Mouse (Mus musculus) embryonic stem cell, embryonic (primary cell): ENCODE results near the gene Ndst2.

Experiments used
- CTCF ChIA-PET, 4 experiments: fragments of 300-600 bp in 2 of 4; fragments of 350-600 bp in 2 of 4; sonication (Branson Sonifier 250); formaldehyde crosslinking; loops; one replicate each; lab custom pipeline; 2022; ENCODE audit warnings: inconsistent platforms in 2 of 4; lab: Charles Lee
- POLR2A ChIA-PET, 4 experiments: fragments of 300-600 bp in 2 of 4; fragments of 350-600 bp in 2 of 4; sonication (Branson Sonifier 250); formaldehyde crosslinking; loops; one replicate each; lab custom pipeline; 2022; ENCODE audit warnings: antibody characterized with exemption in 4 of 4, inconsistent platforms in 1 of 4; lab: Charles Lee

Ndst2 gene

DNA sequence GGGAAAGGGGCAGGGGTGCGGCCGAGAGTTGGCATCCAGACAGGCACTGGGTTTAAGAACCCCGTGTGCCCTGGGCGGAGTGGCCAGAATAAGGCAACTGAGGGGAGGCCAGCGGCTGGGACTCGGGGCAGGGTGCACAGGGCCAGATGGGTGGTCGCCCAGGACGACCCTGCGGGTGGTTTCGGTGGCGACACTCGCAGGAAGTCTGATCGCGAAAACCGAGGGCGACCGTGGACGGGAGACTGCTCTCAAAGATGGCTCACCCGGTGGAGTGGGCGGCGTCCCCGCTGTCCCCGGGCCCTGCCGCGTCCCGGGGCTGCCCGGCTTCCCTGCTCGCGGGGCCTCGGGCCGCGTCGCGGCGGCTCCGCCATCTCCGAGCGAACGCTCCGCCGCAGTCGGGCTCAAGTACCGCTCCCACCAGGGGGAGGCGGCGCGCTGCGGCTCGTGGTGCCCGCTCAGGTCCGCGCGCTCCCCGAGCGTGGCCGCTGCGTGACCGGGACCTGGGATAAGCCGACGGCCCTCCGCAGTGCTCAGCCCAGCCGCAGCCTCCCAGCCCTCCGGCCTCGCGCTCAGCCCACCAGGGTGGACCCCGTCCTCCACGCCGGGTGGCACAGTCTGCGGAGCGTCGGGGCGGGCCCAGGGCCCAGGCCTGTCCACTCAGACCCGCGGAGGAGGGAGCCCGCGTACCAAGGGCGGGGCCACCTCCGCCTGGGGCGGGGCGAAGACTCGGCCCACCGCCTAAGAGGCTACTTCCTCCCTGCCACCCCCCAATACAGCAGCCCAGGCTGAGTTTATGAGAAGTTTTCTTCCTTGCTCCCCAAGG lies at the start of gene Ndst2:
Gene Ndst2 (minus strand): TSS at position 611 of the 823 bp plus-strand sequence.
- ChIA-PET CTCF (interaction anchor here in 2 of 4 experiments (1.1 to 2.4 kb wide), 2 partner anchors 10 to 315 kb away, joined by 3 to 8 read pairs; no protein-coding TSS in a partner anchor), POLR2A (interaction anchor here in 3 of 4 experiments (0.6 to 1.3 kb wide), 7 partner anchors 10 to 315 kb away, joined by 3 to 7 read pairs (median 5); no protein-coding TSS in a partner anchor)

DNA sequence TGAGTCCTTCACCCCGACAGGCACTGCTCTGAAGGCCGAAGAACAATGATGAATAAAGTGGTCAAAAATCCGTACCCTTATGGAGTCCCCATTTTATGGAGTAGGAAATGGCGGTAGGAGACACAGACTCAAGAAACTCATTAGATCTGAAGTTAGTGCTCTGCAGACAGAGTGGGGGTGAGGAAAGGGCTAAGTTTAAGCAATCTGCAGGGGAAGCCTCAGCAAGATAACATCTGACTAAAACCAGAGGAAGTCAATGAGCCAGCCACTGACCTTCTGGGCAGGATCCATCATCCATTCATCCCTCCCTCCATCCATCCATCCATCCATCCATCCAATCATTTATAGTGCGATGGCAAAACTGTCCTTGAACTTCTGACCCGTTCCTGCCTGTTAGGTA lies 49.2 kb upstream of the Ndst2 start:
- ChIA-PET POLR2A (interaction anchor here in 1 of 4 experiments (2.4 to 5.0 kb wide), 2 partner anchors 11 to 146 kb away, joined by 6 to 21 read pairs; partner anchors contain the start of genes Camk2g and Vcl), CTCF (no interaction called here)

GRCm38 (mm10) chr14:20782860-20783259 lies 48.5 kb upstream of the Ndst2 start:
- POLR2A ChIA-PET = interaction anchor here in 2 of 4 experiments (1.1 to 5.0 kb wide), 2 partner anchors 10 to 11 kb away, joined by 3 to 21 read pairs; partner anchors contain the start of gene Camk2g (in 1 of the 2)

DNA sequence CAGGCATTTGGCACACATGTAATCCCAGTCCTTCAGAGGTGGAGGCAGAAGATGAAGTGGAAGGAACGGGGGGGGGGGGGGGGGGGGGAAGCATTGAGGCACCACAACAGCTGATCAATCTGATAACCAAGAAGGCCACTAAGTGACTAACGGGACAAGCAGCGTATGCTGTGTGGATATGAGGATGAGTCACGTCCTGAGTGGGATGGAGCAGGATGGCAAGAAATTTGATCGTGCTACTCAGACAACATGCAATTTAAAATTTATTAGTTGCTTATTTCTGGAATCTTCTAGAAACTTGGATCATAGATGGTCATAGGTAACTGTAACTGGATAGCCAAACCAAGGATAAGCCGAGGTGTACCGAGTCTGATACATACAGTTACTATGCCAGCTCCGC lies 45.9 kb upstream of the Ndst2 start:
- POLR2A ChIA-PET = no interaction called here
- CTCF ChIA-PET = no interaction called here

More at GRCm38 (mm10) chr14:20782860-20783259, 48.5 kb upstream of the Ndst2 start:
- CTCF ChIA-PET = no interaction called here

DNA sequence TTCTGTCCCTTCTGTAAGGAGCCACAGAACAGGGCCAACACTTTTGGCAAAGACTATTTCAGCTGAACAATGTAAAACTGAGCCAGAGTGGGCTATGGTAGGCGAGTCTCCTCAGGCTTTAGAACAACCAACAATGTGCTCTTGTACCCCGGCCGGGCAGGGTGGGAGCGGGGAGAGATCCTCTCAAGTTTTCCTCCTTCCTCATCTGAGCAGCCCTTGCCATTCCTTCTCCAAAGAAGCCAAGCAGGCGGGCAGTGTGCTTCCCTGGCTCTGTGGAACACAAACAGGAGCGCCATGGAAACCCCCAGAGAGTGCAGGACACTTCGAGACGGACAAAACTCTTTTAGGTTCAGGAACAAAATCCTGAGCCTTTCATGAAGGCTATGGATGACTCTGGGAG lies 44.1 kb upstream of the Ndst2 start:
- POLR2A ChIA-PET = interaction anchor here in 2 of 4 experiments (0.8 to 2.1 kb wide), 8 partner anchors 9 to 274 kb away, joined by 3 to 16 read pairs (median 4); partner anchors contain the start of genes Vcl (in 2 of the 2), Adk (in 1 of the 2) and Ap3m1 (in 1 of the 2)

GRCm38 (mm10) chr14:20775661-20776060 lies 41.3 kb upstream of the Ndst2 start:
- ChIA-PET POLR2A (interaction anchor here in 2 of 4 experiments (0.6 to 3.6 kb wide), 8 partner anchors 9 to 153 kb away, joined by 3 to 19 read pairs (median 4); partner anchors contain the start of gene Vcl (in 1 of the 2)), CTCF (interaction anchor here (0.5 to 2.4 kb wide), 7 partner anchors 9 to 111 kb away, joined by 3 to 7 read pairs (median 4); no protein-coding TSS in a partner anchor)

More for the DNA sequence above, 44.1 kb upstream of the Ndst2 start:
- CTCF ChIA-PET = interaction anchor here in 2 of 4 experiments (1.0 to 1.3 kb wide), 2 partner anchors 24 to 25 kb away, joined by 3 to 5 read pairs; no protein-coding TSS in a partner anchor

DNA sequence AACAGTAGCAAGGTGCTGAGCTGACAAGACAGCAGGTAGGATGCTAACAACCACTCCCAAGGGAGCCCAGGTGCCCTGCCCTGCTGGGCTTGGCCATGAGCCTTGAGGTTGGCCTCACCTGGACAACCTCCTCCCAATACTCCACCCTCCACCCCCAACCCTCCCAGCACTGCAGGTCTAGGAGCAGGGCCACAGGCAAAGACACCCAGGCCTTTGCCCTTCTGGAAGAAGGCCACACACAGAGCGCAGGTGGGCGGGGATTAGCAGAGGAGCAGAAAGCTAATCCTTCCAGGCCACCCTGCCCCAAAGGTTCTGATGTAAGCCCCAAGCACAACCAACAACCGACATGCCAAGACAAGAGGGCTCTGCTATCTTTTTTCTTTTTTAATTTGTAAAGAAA lies 39.0 kb upstream of the Ndst2 start:
- CTCF ChIA-PET = interaction anchor here (0.5 to 2.4 kb wide), 11 partner anchors 13 to 766 kb away, joined by 3 to 9 read pairs (median 3); no protein-coding TSS in a partner anchor
- POLR2A ChIA-PET = interaction anchor here (0.5 to 3.6 kb wide), 13 partner anchors 9 to 591 kb away, joined by 3 to 19 read pairs (median 6); partner anchors contain the start of gene Vcl (in 2 of the 4)

DNA sequence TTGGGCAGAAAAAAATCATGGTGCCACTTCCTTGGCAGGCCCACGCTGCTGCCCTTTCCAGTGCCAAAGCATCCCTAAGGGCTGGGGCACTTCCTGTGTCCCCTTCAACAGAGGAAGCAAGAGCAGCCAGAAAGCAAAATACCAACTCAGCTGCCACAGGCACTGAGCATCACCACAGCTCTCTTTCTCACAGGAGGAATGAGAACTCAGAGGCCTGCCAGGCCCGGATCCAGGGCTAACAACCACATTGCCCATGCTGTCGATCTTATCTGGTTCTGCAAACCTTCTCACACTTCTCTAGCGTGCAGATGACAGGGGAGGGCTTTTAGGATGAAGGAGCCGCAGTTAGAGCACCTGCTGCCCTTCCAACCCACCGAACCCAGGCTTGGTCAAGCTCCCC lies 38.4 kb upstream of the Ndst2 start:
- POLR2A ChIA-PET = interaction anchor here in 3 of 4 experiments (0.9 to 3.6 kb wide), 6 partner anchors 9 to 156 kb away, joined by 3 to 19 read pairs (median 8); partner anchors contain the start of gene Vcl (in 2 of the 3)
- CTCF ChIA-PET = interaction anchor here in 2 of 4 experiments (1.3 to 2.2 kb wide), 4 partner anchors 14 to 35 kb away, joined by 3 to 9 read pairs (median 4); no protein-coding TSS in a partner anchor

- CTCF ChIA-PET = interaction anchor here in 2 of 4 experiments (0.6 to 1.4 kb wide), 2 partner anchors 13 to 142 kb away, joined by 4 read pairs; no protein-coding TSS in a partner anchor
Observed at GRCm38 (mm10) chr14:20771941-20772340, 37.6 kb upstream of the Ndst2 start.

DNA sequence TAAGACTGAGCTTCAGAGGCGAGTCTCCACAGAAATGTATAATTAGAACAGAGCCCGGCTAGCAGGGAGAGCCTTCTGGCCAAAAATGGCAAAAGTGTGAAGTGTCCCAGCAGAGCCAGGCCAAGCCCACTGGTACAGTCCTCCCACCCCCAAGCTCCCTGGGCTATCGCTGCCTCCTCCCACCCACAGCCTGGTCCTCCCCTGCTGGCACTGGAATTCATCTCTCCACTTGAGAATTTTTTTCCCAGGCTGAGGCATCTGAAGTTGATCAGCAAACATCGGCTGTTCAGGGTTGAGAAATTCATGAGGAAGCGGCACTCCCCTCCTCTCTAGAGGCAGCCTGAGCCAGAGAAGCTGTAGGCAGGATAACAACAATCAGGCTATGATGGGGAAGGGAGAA lies 34.2 kb upstream of the Ndst2 start:
- CTCF ChIA-PET = interaction anchor here in 2 of 4 experiments (1.1 to 1.5 kb wide), 2 partner anchors 30 kb away, joined by 3 to 4 read pairs; no protein-coding TSS in a partner anchor
- POLR2A ChIA-PET = interaction anchor here in 1 of 4 experiments (0.8 to 1.2 kb wide), 3 partner anchors 25 to 160 kb away, joined by 3 to 6 read pairs (median 3); partner anchors contain the start of gene Vcl

More at GRCm38 (mm10) chr14:20771941-20772340, 37.6 kb upstream of the Ndst2 start:
- POLR2A ChIA-PET = no interaction called here

GRCm38 (mm10) chr14:20767936-20768335 lies 33.6 kb upstream of the Ndst2 start:
- ChIA-PET POLR2A (interaction anchor here in 1 of 4 experiments (1.2 kb wide), 1 partner anchor 25 kb away, joined by 3 read pairs; no protein-coding TSS in a partner anchor), CTCF (interaction anchor here in 1 of 4 experiments (0.6 kb wide), 1 partner anchor 14 kb away, joined by 3 read pairs; no protein-coding TSS in a partner anchor)

DNA sequence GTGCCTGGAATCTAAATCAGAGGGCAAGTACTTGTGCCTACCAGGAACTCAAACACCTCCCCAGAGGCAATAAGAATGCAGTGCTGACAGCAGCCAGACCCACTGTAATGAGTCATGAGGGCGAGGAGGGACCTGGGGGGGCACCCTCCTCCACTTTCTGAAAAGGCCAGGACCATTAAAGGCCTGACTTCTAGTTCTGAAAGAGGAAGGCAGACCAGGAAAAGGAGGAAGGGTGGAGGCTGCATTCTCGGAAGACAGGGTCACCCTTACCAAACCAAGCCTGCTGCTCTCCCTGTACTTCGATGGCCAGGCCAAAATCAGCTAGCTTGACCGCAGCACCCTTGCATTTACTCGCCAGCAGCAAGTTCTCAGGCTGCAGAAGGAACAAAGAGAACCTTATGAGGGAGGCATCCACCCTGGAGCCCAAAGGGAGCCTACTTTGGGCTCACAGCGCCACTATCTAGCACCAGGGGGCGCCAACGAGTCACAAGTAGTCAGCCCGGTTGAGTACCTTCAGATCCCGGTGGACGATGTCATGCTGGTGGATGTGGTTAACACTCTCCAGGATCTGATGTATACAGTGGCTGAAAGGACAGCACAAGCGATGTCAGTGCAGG lies 31.4 kb upstream of the Ndst2 start:
- ChIA-PET POLR2A (interaction anchor here in 2 of 4 experiments (0.6 to 5.6 kb wide), 11 partner anchors 9 to 163 kb away, joined by 3 to 19 read pairs (median 3); partner anchors contain the start of genes Vcl (in 2 of the 2) and Camk2g (in 1 of the 2)), CTCF (interaction anchor here (0.6 to 1.5 kb wide), 5 partner anchors 10 to 862 kb away, joined by 3 to 5 read pairs (median 4); no protein-coding TSS in a partner anchor)

DNA sequence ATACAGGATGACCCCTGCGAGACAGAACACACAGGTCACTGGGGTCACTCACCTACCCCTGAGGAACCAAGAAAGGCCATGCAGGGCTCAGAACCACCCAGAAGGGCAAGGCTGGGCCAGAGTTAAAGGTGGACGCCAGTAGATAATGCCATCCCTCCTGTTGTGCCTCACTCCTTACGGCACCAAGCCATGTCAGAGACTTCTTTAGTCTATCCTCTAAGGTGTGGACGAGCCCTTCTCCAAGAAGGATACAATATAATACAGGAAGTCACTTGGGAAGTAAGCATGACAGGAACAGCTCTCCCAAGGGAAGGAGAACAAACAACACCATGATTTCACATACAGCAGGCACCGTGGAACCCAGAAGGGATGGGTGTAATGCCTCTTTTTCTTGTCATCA lies 30.6 kb upstream of the Ndst2 start:
- CTCF ChIA-PET = interaction anchor here in 3 of 4 experiments (0.6 to 1.2 kb wide), 5 partner anchors 28 to 284 kb away, joined by 3 to 12 read pairs (median 4); no protein-coding TSS in a partner anchor

DNA sequence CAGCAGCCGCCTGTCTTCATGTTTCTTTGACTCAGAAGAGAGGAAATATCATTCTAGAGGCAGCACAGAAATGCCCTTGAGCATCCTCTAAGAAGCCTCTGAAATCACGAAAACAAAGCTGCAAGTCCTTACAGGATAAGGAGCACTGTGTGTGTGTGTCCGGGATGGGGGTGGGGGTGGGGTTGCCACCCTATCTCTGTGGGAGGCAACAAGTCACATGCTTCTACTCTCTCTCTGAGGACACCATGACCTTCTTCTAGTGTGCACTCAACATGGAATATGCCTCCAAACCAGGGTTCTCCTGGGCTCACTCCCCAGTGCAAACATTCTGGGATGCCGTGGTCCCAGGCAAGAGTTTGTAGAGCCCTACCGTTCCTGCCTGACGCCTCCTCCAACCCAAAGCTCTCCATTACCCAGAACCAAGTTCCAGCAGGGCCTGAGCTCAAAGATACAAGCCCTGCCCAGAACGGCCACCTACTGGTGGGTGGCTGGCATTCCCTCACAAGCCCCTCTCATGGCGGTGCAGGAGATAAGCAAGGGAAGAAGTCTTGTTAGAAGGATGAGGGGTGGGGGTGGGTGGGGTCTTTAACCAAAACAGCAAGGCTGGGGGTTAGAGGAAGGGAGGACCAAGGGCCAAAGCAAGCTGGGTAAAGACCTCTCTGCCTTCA lies 24.5 kb upstream of the Ndst2 start:
- POLR2A ChIA-PET = interaction anchor here in 3 of 4 experiments (0.6 to 3.5 kb wide), 29 partner anchors 9 to 1004 kb away, joined by 3 to 18 read pairs (median 4); partner anchors contain the start of genes Vcl (in 2 of the 3), Adk (in 1 of the 3), Ap3m1 (in 1 of the 3) and Camk2g (in 1 of the 3)
- CTCF ChIA-PET = interaction anchor here in 3 of 4 experiments (0.6 to 2.2 kb wide), 21 partner anchors 9 to 244 kb away, joined by 3 to 10 read pairs (median 4); partner anchors contain the start of gene Camk2g (in 1 of the 3)

More for the DNA sequence above, 30.6 kb upstream of the Ndst2 start:
- POLR2A ChIA-PET = interaction anchor here in 2 of 4 experiments (0.5 to 5.6 kb wide), 9 partner anchors 9 to 286 kb away, joined by 3 to 19 read pairs (median 4); partner anchors contain the start of genes Camk2g (in 2 of the 2) and Vcl (in 2 of the 2)

DNA sequence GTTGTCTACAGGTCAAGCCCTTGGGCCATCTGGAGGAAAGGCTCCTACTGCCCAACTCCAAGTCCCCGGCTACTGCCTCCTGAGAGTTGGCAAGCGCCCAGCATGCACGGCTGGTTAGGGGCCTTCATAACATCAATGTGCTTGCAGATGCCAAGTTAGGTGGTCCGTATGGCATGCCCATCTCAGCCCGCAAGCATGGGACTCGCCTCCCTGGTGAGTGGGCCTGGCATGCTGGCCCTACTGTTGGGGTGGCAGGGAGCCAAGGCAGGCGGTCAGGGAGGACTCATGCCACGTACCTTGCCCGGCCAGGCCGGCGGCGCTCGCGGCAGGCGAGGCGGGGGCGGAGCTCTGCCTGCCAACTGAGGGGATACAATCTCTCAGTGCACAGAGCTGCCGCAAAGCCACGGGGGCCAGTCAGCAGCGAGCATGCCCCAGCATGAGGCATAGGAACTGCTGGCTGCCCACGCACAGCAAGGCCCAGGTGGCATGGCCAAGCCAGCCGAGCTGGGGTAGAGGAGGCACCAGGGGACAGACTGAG lies 23.1 kb upstream of the Ndst2 start:
- CTCF ChIA-PET = interaction anchor here (0.7 to 1.4 kb wide), 4 partner anchors 18 to 41 kb away, joined by 3 read pairs; no protein-coding TSS in a partner anchor
- POLR2A ChIA-PET = interaction anchor here in 3 of 4 experiments (0.5 to 3.5 kb wide), 17 partner anchors 9 to 864 kb away, joined by 3 to 18 read pairs (median 4); partner anchors contain the start of gene Vcl (in 1 of the 3)

- POLR2A ChIA-PET = interaction anchor here in 1 of 4 experiments (1.0 to 1.6 kb wide), 3 partner anchors 12 to 23 kb away, joined by 3 to 4 read pairs (median 3); no protein-coding TSS in a partner anchor
Observed at GRCm38 (mm10) chr14:20753792-20754191, 19.4 kb upstream of the Ndst2 start.

More at GRCm38 (mm10) chr14:20753792-20754191, 19.4 kb upstream of the Ndst2 start:
- CTCF ChIA-PET = interaction anchor here in 2 of 4 experiments (0.6 to 0.7 kb wide), 2 partner anchors 14 to 49 kb away, joined by 3 to 9 read pairs; no protein-coding TSS in a partner anchor
